Mouse (Mus musculus) C2C12 (cell line): ENCODE measurements at regions not wholly inside any gene's neighbourhood (a gene's known extent, or its start where the extent isn't known, plus 50 kb on each side); places are given as distances from the start of the nearest gene placed in this dataset.

ENCODE experiments used
- H3K27me3 ChIP-seq: one replicate; pipeline ENCODE4 v1.6.1; 2011; ENCODE audit not compliant: control insufficient read depth, insufficient read depth, insufficient read length
- H3K36me3 ChIP-seq: one replicate; pipeline ENCODE4 v1.6.1; 2011; ENCODE audit not compliant: control insufficient read depth, insufficient read depth
- H3K4me3 ChIP-seq: one replicate; pipeline ENCODE4 v1.5.1; 2011; ENCODE audit warnings: mild to moderate bottlenecking, control low read depth; ENCODE audit not compliant: poor library complexity, insufficient read depth, severe bottlenecking
- H3K79me2 ChIP-seq: one replicate; pipeline ENCODE4 v1.6.1; 2011; ENCODE audit not compliant: control insufficient read depth, insufficient read depth
- H3K79me3 ChIP-seq: one replicate; pipeline ENCODE4 v1.6.1; 2011; ENCODE audit warnings: low read depth, control low read depth
- H3ac ChIP-seq: one replicate; pipeline ENCODE3; 2011; ENCODE audit warnings: low read depth; ENCODE audit not compliant: control insufficient read depth, insufficient read length
- CEBPB ChIP-seq: IDR thresholded peaks from one replicate; pipeline ENCODE4 v1.6.1; 2011; ENCODE audit warnings: low read depth, mild to moderate bottlenecking, control low read depth, moderate library complexity
- CTCF ChIP-seq: IDR thresholded peaks from one replicate; pipeline ENCODE4 v1.5.1; 2011; ENCODE audit not compliant: control insufficient read depth, insufficient read depth, insufficient read length
- FOSL1 ChIP-seq: IDR thresholded peaks from one replicate; pipeline ENCODE4 v1.8.0; 2011; ENCODE audit warnings: mild to moderate bottlenecking, low read length; ENCODE audit not compliant: poor library complexity, insufficient read depth, severe bottlenecking
- MAX ChIP-seq: IDR thresholded peaks from one replicate; pipeline ENCODE4 v1.6.1; 2011; ENCODE audit warnings: mild to moderate bottlenecking, control low read depth
- MYOD1 ChIP-seq: IDR thresholded peaks from one replicate; pipeline ENCODE4 v1.6.1; 2011; ENCODE audit warnings: low read depth; ENCODE audit not compliant: control insufficient read depth, insufficient read length
- MYOG ChIP-seq: IDR thresholded peaks from one replicate; pipeline ENCODE4 v1.6.1; 2011; ENCODE audit not compliant: control insufficient read depth, insufficient read length; ENCODE audit errors: extremely low read depth
- USF1 ChIP-seq: IDR thresholded peaks from one replicate; pipeline ENCODE4 v1.6.1; 2011; ENCODE audit warnings: low read depth, mild to moderate bottlenecking, control low read depth, moderate library complexity

GRCm38 (mm10) chr3:149294445-149294844, 304.1 kb upstream of the Adgrl2 start:
- no peak overlapping the region for H3K4me3 ChIP-seq
- no peaks in the 10 kb centered on the region for H3K79me3 ChIP-seq
- no peaks in the 10 kb centered on the region for H3K79me2 ChIP-seq
- no peak for TF ChIP-seq MYOG
- TF ChIP-seq USF1, result no peak
- no peak for TF ChIP-seq MAX
- no peak for TF ChIP-seq CEBPB
- no peak for TF ChIP-seq FOSL1
- TF ChIP-seq MYOD1, result no peak
- no peak for TF ChIP-seq CTCF
- H3K27me3 ChIP-seq, result no peaks in the 10 kb centered on the region
- H3K36me3 ChIP-seq, result no peaks in the 10 kb centered on the region
- H3ac ChIP-seq, result no peak overlapping the region

- Histone ChIP-seq H3K36me3 (no peaks in the 10 kb centered on the region), H3K4me3 (no peak overlapping the region), H3K79me2 (no peaks in the 10 kb centered on the region), H3K27me3 (no peaks in the 10 kb centered on the region), H3K79me3 (no peaks in the 10 kb centered on the region), H3ac (no peak overlapping the region)
- TF ChIP-seq MAX (no peak), CEBPB (no peak), FOSL1 (no peak), MYOG (no peak), USF1 (no peak), MYOD1 (no peak), CTCF (no peak)
These were observed 302.1 kb upstream of the Adgrl2 start for GRCm38 (mm10) chr3:149292459-149292858.

GRCm38 (mm10) chr3:149291473-149291872, 301.1 kb upstream of the Adgrl2 start:
- Histone ChIP-seq H3K36me3 (no peaks in the 10 kb centered on the region), H3K79me2 (no peaks in the 10 kb centered on the region), H3ac (no peak overlapping the region), H3K27me3 (no peaks in the 10 kb centered on the region), H3K4me3 (no peak overlapping the region), H3K79me3 (no peaks in the 10 kb centered on the region)
- TF ChIP-seq MAX (no peak), MYOG (no peak), FOSL1 (no peak), CEBPB (no peak), USF1 (no peak), CTCF (no peak), MYOD1 (no peak)

GRCm38 (mm10) chr3:149290228-149290627, 299.9 kb upstream of the Adgrl2 start:
- Histone ChIP-seq H3K36me3 (no peaks in the 10 kb centered on the region), H3K79me3 (no peaks in the 10 kb centered on the region), H3K79me2 (no peaks in the 10 kb centered on the region), H3ac (no peak overlapping the region), H3K27me3 (no peaks in the 10 kb centered on the region), H3K4me3 (no peak overlapping the region)
- TF ChIP-seq CTCF, result no peak

GRCm38 (mm10) chr3:149287080-149287479, 296.7 kb upstream of the Adgrl2 start:
- Histone ChIP-seq H3K27me3 (no peaks in the 10 kb centered on the region), H3K36me3 (no peaks in the 10 kb centered on the region), H3ac (no peak overlapping the region), H3K79me3 (no peaks in the 10 kb centered on the region), H3K4me3 (no peak overlapping the region), H3K79me2 (no peaks in the 10 kb centered on the region)
- TF ChIP-seq MAX (no peak), MYOG (no peak), CEBPB (no peak), FOSL1 (no peak), CTCF (no peak), USF1 (no peak), MYOD1 (no peak)

- H3K36me3 ChIP-seq, result no peaks in the 10 kb centered on the region
- H3K4me3 ChIP-seq, result no peak overlapping the region
- H3K79me3 ChIP-seq, result no peaks in the 10 kb centered on the region
- H3K27me3 ChIP-seq, result no peaks in the 10 kb centered on the region
- TF ChIP-seq FOSL1 (no peak), MYOD1 (no peak), MYOG (no peak), CEBPB (no peak), CTCF (no peak), MAX (no peak), USF1 (no peak)
- H3ac ChIP-seq, result no peak overlapping the region
- no peaks in the 10 kb centered on the region for H3K79me2 ChIP-seq
These were observed 294.6 kb upstream of the Adgrl2 start for GRCm38 (mm10) chr3:149284976-149285375.
